In the genomic region with DNA sequence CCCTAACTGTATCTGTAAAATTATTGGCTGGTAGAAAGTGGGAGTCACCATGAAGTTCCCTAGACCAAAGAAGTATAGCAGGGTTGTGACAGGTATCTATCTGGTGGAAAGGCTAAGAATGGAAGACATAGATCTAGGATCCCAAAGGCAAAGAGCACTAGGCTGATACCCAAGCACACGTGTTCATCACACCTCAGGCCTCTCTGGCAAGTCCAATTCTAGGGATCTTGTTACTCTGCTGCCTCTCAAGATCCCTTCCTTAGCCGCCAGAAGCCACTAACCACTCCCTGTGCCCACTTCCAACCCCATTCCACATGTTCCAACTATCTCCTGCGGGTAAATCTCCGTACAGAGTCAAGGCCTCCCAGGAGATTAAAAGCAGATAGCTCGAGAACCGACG, we compare ENCODE assay signal across 8 mouse cellular contexts. TPM values are rescaled to one million over a fixed set of nuclear protein-coding genes. Genes with fewer than 3 reads are reported as not detected.
DNase-seq lines count a peak whose midpoint lies in the region; ATAC-seq and TF ChIP-seq lines count a peak whose summit lies in the region.

No protein-coding gene starts in this region.

- H3K27ac ChIP-seq in thymus, adult 2 months (ENCODE audit: control insufficient read depth, insufficient read depth, low read length), result no peak overlapping the region
- H3K27ac ChIP-seq in intestine, embryonic 15.5 days, result peak overlapping the region; percentile 98
- H3K27ac ChIP-seq in olfactory bulb, adult 2 months (ENCODE audit: insufficient read depth, low read depth, low read length), result no peak overlapping the region

- H3K27me3 ChIP-seq in erythroblast, embryonic 14.5 days (ENCODE audit: control insufficient read depth), result no peaks in the 10 kb centered on the region
- H3K27me3 ChIP-seq in thymus, adult 2 months (ENCODE audit: control insufficient read depth, insufficient read depth, low read length), result no peaks in the 10 kb centered on the region
- no peaks in the 10 kb centered on the region for H3K27me3 ChIP-seq in intestine, embryonic 15.5 days (replicated peaks)

- H3K4me2 ChIP-seq in intestine, embryonic 15.5 days (replicated peaks), result peak overlapping the region; percentile 77

- no peak for TF ChIP-seq POLR2A in thymus, adult 2 months (IDR thresholded peaks at IDR 0.05; ENCODE audit: control insufficient read depth, extremely low read depth, insufficient read depth, low read length, poor library complexity)
- no peak for TF ChIP-seq POLR2A in olfactory bulb, adult 2 months (IDR thresholded peaks at IDR 0.05; ENCODE audit: insufficient read depth, low read depth, low read length)

- H3K4me1 ChIP-seq in erythroblast, embryonic 14.5 days (ENCODE audit: control insufficient read depth), result peaks cover 46% of the 10 kb centered on the region
- H3K4me1 ChIP-seq in thymus, adult 2 months (replicated peaks; ENCODE audit: control insufficient read depth, insufficient read depth, low read length), result peaks cover 3% of the 10 kb centered on the region
- H3K4me1 ChIP-seq in intestine, embryonic 15.5 days (replicated peaks), result peaks cover 9% of the 10 kb centered on the region
- no peaks in the 10 kb centered on the region for H3K4me1 ChIP-seq in olfactory bulb, adult 2 months (ENCODE audit: control insufficient read depth, insufficient read depth, low read length)

- WGBS in thymus, adult 2 months, result 0% methylated on average over 7 of the region's 7 CpGs
- under 1% methylated on average over 7 of the region's 7 CpGs for WGBS in intestine, embryonic 15.5 days
- 0% methylated on average over 7 of the region's 7 CpGs for WGBS in olfactory bulb, adult 2 months

- ATAC-seq in erythroblast, adult 5-6 weeks (replicated peaks; ENCODE audit: low FRiP score, poor library complexity, severe bottlenecking), result no peak
- ATAC-seq in intestine, embryonic 15.5 days, result no peak
- no peak for ATAC-seq in inflammation-experienced regulatory T-cells, adult 6 months

- no peak for DNase-seq in thymus, adult 2 months
- no peak for DNase-seq in thymus, postnatal 25 days
- DNase-seq in thymus, postnatal 4 days, result no peak

- peak overlapping the region; percentile 99 for H3K4me3 ChIP-seq in erythroblast, embryonic 14.5 days (replicated peaks)
- peak overlapping the region; percentile 78 for H3K4me3 ChIP-seq in thymus, adult 2 months (ENCODE audit: control insufficient read depth, insufficient read depth, low read length)
- peak overlapping the region; percentile 69 for H3K4me3 ChIP-seq in intestine, embryonic 15.5 days (replicated peaks)
- peak overlapping the region; percentile 91 for H3K4me3 ChIP-seq in olfactory bulb, adult 2 months (ENCODE audit: insufficient read depth, low read depth, low read length)

- no peak for TF ChIP-seq CTCF in thymus, adult 2 months (IDR thresholded peaks at IDR 0.05; ENCODE audit: borderline replicate concordance, control insufficient read depth, extremely low read depth, insufficient read depth, low read length, poor library complexity)
- TF ChIP-seq CTCF in olfactory bulb, adult 2 months (IDR thresholded peaks at IDR 0.05; ENCODE audit: insufficient read depth, low read depth, low read length), result no peak

- H3K9me3 ChIP-seq in erythroblast, embryonic 14.5 days (ENCODE audit: control insufficient read depth, low read length), result no peaks in the 10 kb centered on the region
- no peaks in the 10 kb centered on the region for H3K9me3 ChIP-seq in intestine, embryonic 15.5 days

- H3K36me3 ChIP-seq in erythroblast, embryonic 14.5 days (ENCODE audit: control insufficient read depth), result peaks cover 66% of the 10 kb centered on the region
- H3K36me3 ChIP-seq in thymus, adult 2 months (ENCODE audit: control insufficient read depth, insufficient read depth, low read length), result peaks cover 23% of the 10 kb centered on the region
- peaks cover 29% of the 10 kb centered on the region for H3K36me3 ChIP-seq in intestine, embryonic 15.5 days

- H3K9ac ChIP-seq in intestine, embryonic 15.5 days, result peak overlapping the region; percentile 79

RNA-seq across cellular contexts. Expression of a gene that starts 1.1 kb away (rescaled TPM):
- 11.5 and 13.2 TPM in 2 replicates for polyA plus RNA-seq in erythroblast, embryonic 14.5 days (2012)
- total RNA-seq in erythroblast, adult 5-6 weeks (2015; ENCODE audit: low replicate concordance), result 13.1 and 25.3 TPM in 2 replicates
- 31.6 and 51.6 TPM in 2 replicates for total RNA-seq in erythroblast, adult 5-6 weeks (2017; ENCODE audit: low replicate concordance)
- 169 and 177 TPM in 2 replicates for polyA plus RNA-seq in thymus, adult 2 months (2012; rRNA removed)
- polyA plus RNA-seq in intestine, embryonic 15.5 days (2015; fragmentation: Nextera tagmentation; extraction: Ambion mirVana), result 83.2 and 85.6 TPM in 2 replicates
- 141 TPM in 1 of 2 replicates, not detected in the other for polyA plus RNA-seq in olfactory bulb, adult 2 months (2012; ENCODE audit: insufficient read depth, insufficient read length, low replicate concordance, missing spikeins)
- polyA plus RNA-seq in inflammation-experienced regulatory T-cells, adult 6 months (2017; shearing (Covaris generic)), result 100 to 1,000 TPM; 122 to 190 (median 146) TPM

RNA-seq across cellular contexts. Expression of a gene that starts 30.5 kb away (rescaled TPM):
- polyA plus RNA-seq in erythroblast, embryonic 14.5 days (2012), result 23.1 and 23.2 TPM in 2 replicates
- 64.6 and 80.7 TPM in 2 replicates for total RNA-seq in erythroblast, adult 5-6 weeks (2015; ENCODE audit: low replicate concordance)
- 104 and 150 TPM in 2 replicates for total RNA-seq in erythroblast, adult 5-6 weeks (2017; ENCODE audit: low replicate concordance)
- polyA plus RNA-seq in thymus, adult 2 months (2012; rRNA removed), result 191 and 196 TPM in 2 replicates
- 62.6 and 72.3 TPM in 2 replicates for polyA plus RNA-seq in intestine, embryonic 15.5 days (2015; fragmentation: Nextera tagmentation; extraction: Ambion mirVana)
- not detected in 2 replicates for polyA plus RNA-seq in olfactory bulb, adult 2 months (2012; ENCODE audit: insufficient read depth, insufficient read length, low replicate concordance, missing spikeins)
- polyA plus RNA-seq in inflammation-experienced regulatory T-cells, adult 6 months (2017; shearing (Covaris generic)), result 10 to 100 TPM; 31.9 to 78.6 (median 57.6) TPM

RNA-seq across cellular contexts. Expression of a gene that starts 35.4 kb away (rescaled TPM):
- 26.1 and 31.0 TPM in 2 replicates for polyA plus RNA-seq in erythroblast, embryonic 14.5 days (2012)
- 110 and 125 TPM in 2 replicates for total RNA-seq in erythroblast, adult 5-6 weeks (2015; ENCODE audit: low replicate concordance)
- total RNA-seq in erythroblast, adult 5-6 weeks (2017; ENCODE audit: low replicate concordance), result 106 TPM in 2 replicates
- 107 and 136 TPM in 2 replicates for polyA plus RNA-seq in thymus, adult 2 months (2012; rRNA removed)
- polyA plus RNA-seq in intestine, embryonic 15.5 days (2015; fragmentation: Nextera tagmentation; extraction: Ambion mirVana), result 68.1 and 70.5 TPM in 2 replicates
- polyA plus RNA-seq in olfactory bulb, adult 2 months (2012; ENCODE audit: insufficient read depth, insufficient read length, low replicate concordance, missing spikeins), result not detected in 2 replicates
- polyA plus RNA-seq in inflammation-experienced regulatory T-cells, adult 6 months (2017; shearing (Covaris generic)), result 10 to 100 TPM; 58.7 to 77.4 (median 72.6) TPM

Comparison
In these comparisons a context has a peak if more than half of its experiments do, and no peak if none do; other contexts are left out.
1. RNA of a gene that starts 30.5 kb away (polyA plus RNA-seq): 191 to 196 TPM in thymus, adult 2 months, 62.6 to 72.3 TPM in intestine, embryonic 15.5 days, 31.9 to 78.6 TPM in inflammation-experienced regulatory T-cells, adult 6 months and 23.1 to 23.2 TPM in erythroblast, embryonic 14.5 days; not detected in olfactory bulb, adult 2 months; every median in the first group is over 10 times any median in the second.
2. Peak in every context shown above with its lines, with median percentiles within 50 percentile points of each other: H3K4me3 ChIP-seq.